Mouse (Mus musculus) ovary, postnatal 10 days (tissue): Measurements from ENCODE around the gene Lyl1.

Source experiments
- DNase-seq: peaks from one replicate; pipeline ENCODE4 v3.0.0; 2022; ENCODE audit warnings: low spot score

Gene Lyl1

DNA sequence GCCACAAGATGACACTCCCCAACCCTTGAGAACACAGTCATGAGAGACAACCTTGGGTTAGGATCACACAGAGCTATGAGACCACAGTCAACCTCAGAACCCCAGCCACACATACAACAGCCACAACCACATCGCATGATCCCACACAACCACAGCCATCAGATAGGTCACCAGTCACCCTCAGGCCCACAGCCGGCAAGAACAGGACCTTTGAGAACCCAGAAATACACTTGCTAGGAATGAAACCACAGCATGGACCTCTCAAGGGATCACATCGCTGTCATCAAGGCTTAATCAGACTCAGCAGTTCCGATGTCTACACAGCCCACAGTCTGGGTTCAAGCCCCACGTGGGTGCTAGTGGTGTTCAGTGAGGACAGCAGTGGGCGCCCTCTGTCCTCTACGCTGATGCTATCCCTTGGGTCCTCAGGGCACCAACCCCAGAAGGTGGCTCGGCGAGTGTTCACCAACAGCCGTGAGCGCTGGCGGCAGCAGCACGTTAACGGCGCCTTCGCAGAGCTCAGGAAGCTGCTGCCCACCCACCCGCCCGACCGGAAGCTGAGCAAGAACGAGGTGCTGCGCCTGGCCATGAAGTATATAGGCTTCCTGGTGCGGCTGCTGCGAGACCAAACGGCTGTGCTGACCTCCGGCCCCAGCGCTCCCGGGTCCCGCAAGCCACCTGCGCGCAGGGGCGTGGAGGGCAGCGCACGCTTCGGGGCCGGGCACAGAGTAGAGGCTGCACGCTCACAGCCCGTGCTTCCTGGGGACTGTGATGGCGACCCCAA lies 2.4 kb downstream of the Lyl1 start:
- DNase-seq: no peak

DNA sequence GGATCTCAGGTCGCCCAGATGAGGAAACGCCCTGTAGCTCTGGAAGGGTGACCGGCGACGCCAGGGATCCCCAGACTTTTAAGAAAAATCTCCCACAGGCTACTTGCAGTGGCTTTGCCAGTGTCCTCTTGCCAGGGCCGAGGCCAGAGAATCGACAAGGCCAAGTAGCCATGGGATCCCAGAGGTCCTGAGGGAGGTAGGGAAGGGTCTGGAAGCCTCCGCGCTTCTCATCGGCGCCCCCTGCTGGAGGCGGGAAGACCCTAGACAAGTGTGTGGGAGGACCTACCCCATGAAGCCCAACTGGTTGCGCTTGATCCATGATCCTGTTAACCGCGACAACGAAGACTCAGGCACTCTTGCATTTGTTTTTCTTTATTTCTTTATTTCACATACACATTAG lies 3.1 kb downstream of the Lyl1 start:
- DNase-seq: no peak

- no peak for DNase-seq
Measured at GRCm38 (mm10) chr8:84704867-84705831, 3.9 kb downstream of the Lyl1 start.

- DNase-seq: no peak
Measured at GRCm38 (mm10) chr8:84705960-84706359, 4.7 kb downstream of the Lyl1 start.

- DNase-seq: no peak
Measured at GRCm38 (mm10) chr8:84706610-84707266, 5.5 kb downstream of the Lyl1 start.

GRCm38 (mm10) chr8:84707267-84707883 lies 6.1 kb downstream of the Lyl1 start:
- no peak for DNase-seq

DNA sequence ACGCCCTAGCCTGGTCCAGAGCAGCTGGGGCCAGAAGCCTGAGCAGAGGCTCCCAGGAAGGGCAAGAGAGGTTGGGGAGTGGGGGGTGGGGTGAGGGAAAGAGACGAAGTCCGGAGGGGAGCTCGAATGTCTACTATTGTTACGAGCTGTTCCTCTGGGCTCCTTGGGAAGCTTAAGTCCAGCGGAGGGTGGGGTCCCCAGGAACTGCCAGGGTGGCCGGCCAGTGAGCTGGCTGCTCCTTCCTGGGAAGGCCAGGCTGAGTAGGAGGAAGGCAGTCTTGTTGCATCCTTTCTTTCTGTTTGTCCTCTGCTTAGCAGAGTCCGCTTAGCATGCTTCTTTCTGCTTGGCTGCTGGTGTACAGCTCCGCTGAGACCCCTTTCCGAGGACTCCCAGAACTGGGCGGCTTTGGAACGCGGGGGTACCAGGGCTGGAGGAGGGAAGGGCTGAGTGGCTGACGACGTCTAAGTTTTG lies 6.8 kb downstream of the Lyl1 start:
- DNase-seq: no peak

DNA sequence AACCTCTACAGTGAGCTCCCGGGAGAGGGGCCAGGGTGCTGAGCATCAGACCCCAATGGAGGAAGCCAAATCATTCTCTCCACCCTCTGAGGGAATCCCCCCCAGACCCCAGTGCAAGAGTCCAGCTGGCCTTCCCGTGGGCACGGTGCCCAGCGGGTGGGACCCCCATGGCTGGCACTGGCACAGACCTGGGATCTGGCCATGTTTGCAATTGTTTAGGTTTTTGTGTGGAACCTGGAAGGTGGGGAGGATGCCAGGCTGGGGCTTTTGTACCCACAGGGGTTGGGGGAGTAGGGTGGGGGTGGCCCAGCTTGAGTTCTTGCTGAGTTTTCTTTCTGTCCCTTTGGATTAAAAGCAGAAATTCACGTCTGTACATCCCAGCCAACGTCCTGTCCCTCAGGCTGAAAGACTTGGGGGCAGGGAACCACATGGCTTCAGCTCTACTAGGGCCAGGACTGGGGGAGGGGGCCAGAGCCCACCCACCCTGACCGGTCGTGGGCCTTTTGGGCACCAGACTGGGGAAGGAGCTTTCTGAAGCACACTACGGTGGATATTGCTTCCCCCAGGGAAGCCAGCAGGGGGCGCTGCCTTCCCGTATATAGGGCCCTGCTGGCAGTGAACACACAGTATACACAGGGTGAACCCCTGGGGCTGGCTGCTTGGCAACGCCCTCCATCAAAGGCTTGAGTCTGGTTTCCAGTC lies 7.7 kb downstream of the Lyl1 start:
- DNase-seq: peak; percentile 66

GRCm38 (mm10) chr8:84709931-84710330 lies 8.7 kb downstream of the Lyl1 start:
- no peak for DNase-seq

- no peak for DNase-seq
Measured at GRCm38 (mm10) chr8:84711312-84711711, 10.1 kb downstream of the Lyl1 start.

- no peak for DNase-seq
Measured at GRCm38 (mm10) chr8:84711933-84712758, 10.9 kb downstream of the Lyl1 start.

- no peak for DNase-seq
Measured at GRCm38 (mm10) chr8:84712759-84713120, 11.5 kb downstream of the Lyl1 start.

DNA sequence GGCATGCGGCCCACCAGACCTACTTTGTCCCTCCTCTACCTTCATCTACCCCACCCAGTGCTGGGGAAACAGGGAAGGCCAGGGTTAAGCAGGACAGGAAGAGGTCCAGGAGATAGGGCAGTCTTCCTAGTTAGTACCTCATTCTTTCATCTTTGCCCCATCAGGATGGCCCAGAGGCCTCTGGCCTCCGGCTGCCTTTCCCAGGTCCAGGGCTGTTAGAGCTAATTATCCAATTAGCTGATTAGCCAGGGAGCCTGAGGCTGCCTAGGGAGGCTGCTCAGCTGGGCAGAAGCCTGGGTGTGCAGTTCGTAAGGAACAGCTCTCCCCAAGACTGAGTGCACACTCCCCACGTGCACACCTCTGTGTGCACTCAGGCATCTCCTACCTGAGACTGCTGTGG lies 12.1 kb downstream of the Lyl1 start:
- no peak for DNase-seq

- no peak for DNase-seq
Measured at GRCm38 (mm10) chr8:84714161-84714560, 12.9 kb downstream of the Lyl1 start.

DNA sequence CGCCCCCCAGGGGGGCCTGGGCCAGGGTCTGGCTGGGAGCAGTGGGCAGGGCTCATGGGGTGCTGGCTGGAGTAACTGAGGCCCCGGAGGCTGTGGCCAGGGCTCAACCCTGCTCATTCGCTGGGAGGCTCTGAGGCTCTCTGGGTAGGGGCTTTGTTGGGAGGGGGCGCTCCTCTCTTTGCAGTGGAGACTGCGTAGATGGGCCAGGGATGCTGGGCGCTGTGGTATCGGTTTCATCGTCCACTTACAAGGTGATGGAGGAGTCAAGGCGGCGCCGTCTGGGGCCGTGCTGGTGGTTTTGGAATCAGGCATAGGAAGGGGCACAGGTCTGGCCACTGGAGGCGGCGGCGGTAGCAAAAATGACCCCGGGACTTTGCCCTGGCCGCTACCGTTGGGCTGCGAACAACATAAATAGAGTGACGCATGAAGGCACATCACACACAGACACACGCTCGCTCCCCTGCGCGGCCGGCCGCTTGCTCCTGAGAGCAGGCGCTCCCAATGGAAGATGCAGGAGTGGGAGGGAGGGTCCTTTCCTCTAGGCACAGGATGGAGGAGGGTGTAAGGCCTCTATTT lies 14.7 kb downstream of the Lyl1 start:
- no peak for DNase-seq

DNA sequence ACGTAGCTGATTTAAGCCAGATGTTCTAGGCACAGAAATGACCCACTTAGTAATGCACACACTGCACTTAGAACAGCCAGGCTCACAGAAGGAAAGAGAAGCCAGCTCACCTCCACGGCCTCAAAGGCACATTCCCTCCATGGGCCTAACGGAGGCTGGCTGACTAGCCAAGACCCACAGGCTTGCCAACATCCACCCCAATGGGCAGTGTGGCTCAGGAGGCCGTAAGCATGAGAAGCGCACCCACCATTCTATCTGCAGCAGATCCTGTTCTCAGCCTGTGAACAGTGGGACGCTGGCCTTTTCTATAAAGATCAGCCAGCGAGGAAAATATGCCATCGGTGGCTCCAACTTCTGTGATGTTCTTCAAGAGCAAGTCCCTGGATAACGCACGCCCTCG lies 15.5 kb downstream of the Lyl1 start:
- no peak for DNase-seq

- no peak for DNase-seq
Measured at GRCm38 (mm10) chr8:84718476-84718875, 17.2 kb downstream of the Lyl1 start.

- DNase-seq: no peak
Measured at GRCm38 (mm10) chr8:84718959-84719690, 17.9 kb downstream of the Lyl1 start.

GRCm38 (mm10) chr8:84722530-84722849 lies 21.2 kb downstream of the Lyl1 start:
- no peak for DNase-seq
